In genomic region chr14:34200738-34201230, GRCm38 (mm10) we compare ENCODE assay signal across 7 mouse cellular contexts. TPM values are rescaled to one million over a fixed set of nuclear protein-coding genes. Genes with fewer than 3 reads are reported as not detected.
A peak's percentile ranks its signal among the peaks of the same experiment; 100 is the strongest.
DNase-seq lines count a peak whose midpoint lies in the region; ATAC-seq lines count a peak whose summit lies in the region.

No protein-coding gene starts in this region.

- WGBS in heart, embryonic 14.5 days = 10% methylated on average over 19 of the region's 19 CpGs
- 1% methylated on average over 19 of the region's 19 CpGs for WGBS in midbrain, embryonic 11.5 days

- H3K4me1 ChIP-seq in heart, embryonic 14.5 days (ENCODE audit: control insufficient read depth in 2 of 2, insufficient read depth in 2 of 2, low read length in 2 of 2) = peaks cover 5 to 8% of the 10 kb centered on the region in 2 experiments; a peak in 3 of 4 replicates
- peaks cover 2% of the 10 kb centered on the region; the same call in 1 of the 2 replicates for H3K4me1 ChIP-seq in midbrain, embryonic 11.5 days (ENCODE audit: control insufficient read depth, insufficient read depth, low read length)

- H3K9me3 ChIP-seq in heart, embryonic 14.5 days (ENCODE audit: control insufficient read depth, low read length) = no peaks in the 10 kb centered on the region
- H3K9me3 ChIP-seq in midbrain, embryonic 11.5 days (ENCODE audit: control insufficient read depth, low read length) = no peaks in the 10 kb centered on the region

- ATAC-seq in heart, embryonic 14.5 days (ENCODE audit: insufficient number of reproducible peaks, insufficient read depth, low FRiP score, low read depth) = 0 out of 2 replicates have a peak, but pooled peaks have one; percentile 23
- peak; percentile 85 for ATAC-seq in midbrain, embryonic 11.5 days (ENCODE audit: low FRiP score)

- peaks cover 28% of the 10 kb centered on the region for H3K27me3 ChIP-seq in heart, embryonic 14.5 days (ENCODE audit: control insufficient read depth, insufficient read depth, low read length)
- 0 out of 2 replicates have a peak, but pooled peaks cover 2% of the 10 kb centered on the region for H3K27me3 ChIP-seq in midbrain, embryonic 11.5 days (ENCODE audit: control insufficient read depth, insufficient read depth, low read length)

- H3K4me2 ChIP-seq in heart, embryonic 14.5 days (ENCODE audit: low read length) = peak overlapping the region; percentile 99
- H3K4me2 ChIP-seq in midbrain, embryonic 11.5 days = peak overlapping the region; percentile 96

- no peak overlapping the region for H3K27ac ChIP-seq in heart, embryonic 14.5 days (replicated peaks in 1 of 2; ENCODE audit: control insufficient read depth in 1 of 2, insufficient read depth in 1 of 2, low read depth in 2 of 2, low read length in 2 of 2)
- no peak overlapping the region for H3K27ac ChIP-seq in midbrain, embryonic 11.5 days (ENCODE audit: low read depth, low read length)

- H3K4me3 ChIP-seq in heart, embryonic 14.5 days (ENCODE audit: control insufficient read depth in 1 of 2, insufficient read depth in 1 of 2, low read depth in 1 of 2, low read length in 2 of 2) = peak overlapping the region; percentile 66 to 84
- H3K4me3 ChIP-seq in midbrain, embryonic 11.5 days (ENCODE audit: low read depth, low read length) = peak overlapping the region; percentile 72

- H3K36me3 ChIP-seq in heart, embryonic 14.5 days (ENCODE audit: control insufficient read depth, insufficient read depth, low read length) = no peaks in the 10 kb centered on the region
- no peaks in the 10 kb centered on the region for H3K36me3 ChIP-seq in midbrain, embryonic 11.5 days (ENCODE audit: control insufficient read depth, insufficient read depth, low read length)

- DNase-seq in right cerebral cortex, postnatal 10 days (ENCODE audit: low spot score in 2 of 2) = peak; percentile 46 to 54
- no peak for DNase-seq in right cerebral cortex, postnatal 36 days (ENCODE audit: low spot score in 2 of 2)
- DNase-seq in cerebellum, postnatal 10 days = peak; percentile 74
- DNase-seq in kidney, postnatal 36 days = peak; percentile 37 to 55
- DNase-seq in midbrain, embryonic 11.5 days (ENCODE audit: low spot score, missing footprints) = peak; percentile 90
- DNase-seq in B cell, adult 2 months = no peak

- peak overlapping the region; percentile 71 for H3K9ac ChIP-seq in heart, embryonic 14.5 days (ENCODE audit: low read length)
- H3K9ac ChIP-seq in midbrain, embryonic 11.5 days (ENCODE audit: low read length) = peak overlapping the region; percentile 62

RNA-seq across cellular contexts. Expression of gene Gprin2, which starts 0.7 kb away (rescaled TPM):
- polyA plus RNA-seq in heart, embryonic 14.5 days (2014; fragmentation: Nextera tagmentation; extraction: Ambion mirVana) = 0.08 and 0.20 TPM in 2 replicates
- 0.39 and 0.60 TPM in 2 replicates for polyA plus RNA-seq in midbrain, embryonic 11.5 days (2014; fragmentation: Nextera tagmentation; extraction: Ambion mirVana)

RNA-seq across cellular contexts. Expression of gene Syt15, which starts 18.6 kb away (rescaled TPM):
- 0.13 and 0.23 TPM in 2 replicates for polyA plus RNA-seq in heart, embryonic 14.5 days (2014; fragmentation: Nextera tagmentation; extraction: Ambion mirVana)
- polyA plus RNA-seq in midbrain, embryonic 11.5 days (2014; fragmentation: Nextera tagmentation; extraction: Ambion mirVana) = 0.10 and 0.11 TPM in 2 replicates

RNA-seq across cellular contexts. Expression of gene Npy4r, which starts 48.5 kb away (rescaled TPM):
- polyA plus RNA-seq in heart, embryonic 14.5 days (2014; fragmentation: Nextera tagmentation; extraction: Ambion mirVana) = 0.05 and 0.16 TPM in 2 replicates
- polyA plus RNA-seq in midbrain, embryonic 11.5 days (2014; fragmentation: Nextera tagmentation; extraction: Ambion mirVana) = not detected in 2 replicates

Comparison
In these comparisons a context has a peak if more than half of its experiments do, and no peak if none do; other contexts are left out.
1. DNase-seq: peak in right cerebral cortex, postnatal 10 days (2 of 2), cerebellum, postnatal 10 days (2 of 2), kidney, postnatal 36 days (2 of 2) and midbrain, embryonic 11.5 days (single experiment); none in right cerebral cortex, postnatal 36 days (0 of 2) and B cell, adult 2 months (0 of 2).